Mouse (Mus musculus) testis, adult 2 months (tissue): ENCODE results near the gene Gas2l1.

Experiments used
- CTCF ChIP-seq: fragments of 200-500 bp; IDR thresholded peaks from 2 replicates; pipeline ENCODE4 v1.5.1; 2012; ENCODE audit warnings: low read depth, mild to moderate bottlenecking, inconsistent platforms, low read length, moderate library complexity; ENCODE audit not compliant: control insufficient read depth, insufficient read depth, insufficient replicate concordance
- POLR2A ChIP-seq: fragments of 200-500 bp; IDR thresholded peaks from 2 replicates; pipeline ENCODE4 v1.6.1; 2012; ENCODE audit warnings: low read depth, mild to moderate bottlenecking, inconsistent platforms, low read length, moderate library complexity; ENCODE audit not compliant: control insufficient read depth

GRCm38 (mm10) chr11:5109441-5109840 is 44.3 kb upstream of the Gas2l1 start:
- TF ChIP-seq CTCF (no peak), POLR2A (no peak)
